Mouse (Mus musculus) neural tube, embryonic 14.5 days (tissue): ENCODE results near the gene Grwd1. TPM values are rescaled to one million over a fixed set of nuclear protein-coding genes. Genes with fewer than 3 reads are reported as not detected.

ENCODE experiments used
- ATAC-seq: fragments of 200-750 bp; cut with Nextera tagmentation; 2 replicates; pipeline ENCODE4 v1.8.0; 2017; ENCODE audit warnings: low read depth, mild to moderate bottlenecking, moderate TSS enrichment, moderate library complexity
- H3K27ac ChIP-seq: fragments of 300-500 bp; sonication (generic); 2 replicates; pipeline ENCODE4 v1.5.1; 2014; ENCODE audit warnings: low read depth, mild to moderate bottlenecking, control low read depth, low read length, moderate library complexity, mixed read lengths
- H3K27me3 ChIP-seq: fragments of 300-500 bp; sonication (generic); 2 replicates; pipeline ENCODE4 v1.6.1; 2014; ENCODE audit warnings: low read length; ENCODE audit not compliant: control insufficient read depth, insufficient read depth
- H3K36me3 ChIP-seq: fragments of 300-500 bp; sonication (generic); 2 replicates; pipeline ENCODE4 v1.6.1; 2014; ENCODE audit warnings: low read length, mixed read lengths; ENCODE audit not compliant: control insufficient read depth, insufficient read depth
- H3K4me1 ChIP-seq: fragments of 300-500 bp; sonication (generic); 2 replicates; pipeline ENCODE4 v1.6.1; 2014; ENCODE audit warnings: low read length; ENCODE audit not compliant: control insufficient read depth, insufficient read depth
- H3K4me2 ChIP-seq: fragments of 300-500 bp; sonication (generic); 2 replicates; pipeline ENCODE4 v1.6.1; 2014; ENCODE audit warnings: mild to moderate bottlenecking, low read depth, low read length, control low read depth
- H3K4me3 ChIP-seq: fragments of 300-500 bp; sonication (generic); 2 replicates; pipeline ENCODE4 v1.5.1; 2014; ENCODE audit warnings: low read depth, low read length, control low read depth, mixed read lengths
- H3K9ac ChIP-seq: fragments of 300-500 bp; sonication (generic); replicated peaks from 2 replicates; pipeline ENCODE4 v1.6.1; 2014; ENCODE audit warnings: low read depth, mild to moderate bottlenecking, control low read depth, low read length, mixed read lengths
- H3K9me3 ChIP-seq: fragments of 300-500 bp; sonication (generic); 2 replicates; pipeline ENCODE4 v1.6.1; 2016; ENCODE audit warnings: low read length; ENCODE audit not compliant: control insufficient read depth
- WGBS: fragments of 180-500 bp; shearing (Covaris S2); extraction: QIAGEN DNeasy Blood & Tissue Kit; methylation state at CpG from one replicate; pipeline ENCODE4 v1.1.7; 2014; 5-methylcytosine and 5-hydroxymethylcytosine counted together
- polyA plus RNA-seq: library from polyadenylated mRNA; unstranded; fragments of >200 nt; fragmentation: Nextera tagmentation; extraction: Ambion mirVana; gene quantifications from 2 replicates; pipeline ENCODE4 v1.2.1, GENCODE M21; 2014

Gene Grwd1
- polyA plus RNA-seq, 1 experiment from 2014 or later: 39.0 TPM

GRCm38 (mm10) chr7:45824598-45824997, 6.1 kb downstream of the Grwd1 start, which contains the start of gene Kcnj14:
Gene Kcnj14, minus strand, starts transcription at chr7:45824782.
- WGBS: 79% methylated on average over 6 of the region's 7 CpGs

DNA sequence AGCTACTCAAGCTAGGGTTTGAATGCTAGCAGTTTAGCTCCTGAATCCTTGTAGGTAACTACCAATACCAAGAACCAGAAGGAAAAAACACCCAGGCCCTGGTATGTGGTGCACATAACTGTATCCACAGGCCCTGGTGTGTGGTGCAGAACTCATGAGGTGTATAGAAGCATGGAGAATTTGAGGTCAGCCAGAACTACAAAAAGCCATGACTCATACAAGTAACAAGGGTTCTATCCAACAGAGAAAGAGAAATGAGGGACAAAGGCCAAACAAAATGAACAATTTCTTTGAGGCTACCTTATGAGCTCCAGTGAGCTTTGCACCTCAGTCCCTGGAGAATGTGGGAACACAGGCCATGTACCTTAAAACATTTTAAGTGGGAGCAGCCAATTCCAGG, 9.8 kb downstream of the Grwd1 start:
- Histone ChIP-seq H3K27ac (no peak overlapping the region), H3K4me3 (no peak overlapping the region), H3K27me3 (no peaks in the 10 kb centered on the region), H3K9me3 (no peaks in the 10 kb centered on the region), H3K4me1 (no peaks in the 10 kb centered on the region), H3K36me3 (peaks cover 6% of the 10 kb centered on the region; the same call in 1 of the 2 replicates), H3K4me2 (no peak overlapping the region), H3K9ac (no peak overlapping the region)
- no peak for ATAC-seq

More at GRCm38 (mm10) chr7:45824598-45824997, 6.1 kb downstream of the Grwd1 start, which contains the start of gene Kcnj14:
- H3K9me3 ChIP-seq: no peaks in the 10 kb centered on the region
- no peaks in the 10 kb centered on the region; the same call in 1 of the 2 replicates for H3K4me1 ChIP-seq
- H3K27me3 ChIP-seq: no peaks in the 10 kb centered on the region
- H3K36me3 ChIP-seq: peaks cover 17% of the 10 kb centered on the region
- ATAC-seq: no peak
- no peak within 1 kb of the TSS for H3K27ac ChIP-seq
- H3K4me3 ChIP-seq: no peak within 1 kb of the TSS
- no peak within 1 kb of the TSS for H3K4me2 ChIP-seq
- H3K9ac ChIP-seq: no peak within 1 kb of the TSS

GRCm38 (mm10) chr7:45819843-45820242, 10.9 kb downstream of the Grwd1 start:
- no peaks in the 10 kb centered on the region for H3K27me3 ChIP-seq
- no peak overlapping the region; the same call in 1 of the 2 replicates for H3K4me2 ChIP-seq
- WGBS: 10% methylated on average over 25 of the region's 25 CpGs
- H3K4me1 ChIP-seq: peaks cover 7% of the 10 kb centered on the region; the same call in 1 of the 2 replicates
- H3K36me3 ChIP-seq: peaks cover under 1% of the 10 kb centered on the region; the same call in 1 of the 2 replicates
- H3K4me3 ChIP-seq: no peak overlapping the region
- no peak for ATAC-seq
- H3K27ac ChIP-seq: no peak overlapping the region
- H3K9ac ChIP-seq: no peak overlapping the region
- no peaks in the 10 kb centered on the region for H3K9me3 ChIP-seq

DNA sequence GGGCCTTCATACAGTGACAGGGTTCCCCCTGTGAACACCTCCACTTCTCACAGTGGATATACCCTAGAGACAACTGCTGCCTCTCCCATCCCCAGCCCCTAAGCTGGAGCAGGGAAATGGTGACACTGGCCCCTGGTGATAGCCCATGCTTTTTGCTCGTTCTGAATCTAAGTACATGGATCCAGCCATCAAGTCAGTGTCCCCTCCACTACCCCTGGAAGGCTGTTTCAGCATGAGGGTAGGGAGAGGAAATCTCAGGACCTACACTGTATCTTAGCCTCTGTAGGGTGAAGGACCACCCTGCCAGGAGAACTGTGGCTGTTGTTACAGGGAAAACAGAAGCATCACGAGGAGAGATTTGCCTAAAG, 14.8 kb downstream of the Grwd1 start:
- Histone ChIP-seq H3K4me2 (no peak overlapping the region), H3K4me3 (no peak overlapping the region), H3K9me3 (no peaks in the 10 kb centered on the region), H3K4me1 (peaks cover 23% of the 10 kb centered on the region), H3K9ac (no peak overlapping the region), H3K36me3 (peaks cover 19% of the 10 kb centered on the region), H3K27ac (no peak overlapping the region), H3K27me3 (no peaks in the 10 kb centered on the region)
- no peak for ATAC-seq
- 75% methylated on average over 2 of the region's 2 CpGs for WGBS

- Histone ChIP-seq H3K27ac (peak overlapping the region; percentile 61), H3K4me1 (peaks cover 23% of the 10 kb centered on the region), H3K4me2 (peak overlapping the region; percentile 59), H3K27me3 (no peaks in the 10 kb centered on the region), H3K4me3 (0 out of 2 replicates have a peak overlapping the region, but pooled peaks have one; percentile 4), H3K36me3 (peaks cover 24% of the 10 kb centered on the region), H3K9ac (no peak overlapping the region), H3K9me3 (no peaks in the 10 kb centered on the region)
- no peak for ATAC-seq
- WGBS: 46% methylated on average over 10 of the region's 10 CpGs
These were observed 15.3 kb downstream of the Grwd1 start for GRCm38 (mm10) chr7:45815323-45815983.

DNA sequence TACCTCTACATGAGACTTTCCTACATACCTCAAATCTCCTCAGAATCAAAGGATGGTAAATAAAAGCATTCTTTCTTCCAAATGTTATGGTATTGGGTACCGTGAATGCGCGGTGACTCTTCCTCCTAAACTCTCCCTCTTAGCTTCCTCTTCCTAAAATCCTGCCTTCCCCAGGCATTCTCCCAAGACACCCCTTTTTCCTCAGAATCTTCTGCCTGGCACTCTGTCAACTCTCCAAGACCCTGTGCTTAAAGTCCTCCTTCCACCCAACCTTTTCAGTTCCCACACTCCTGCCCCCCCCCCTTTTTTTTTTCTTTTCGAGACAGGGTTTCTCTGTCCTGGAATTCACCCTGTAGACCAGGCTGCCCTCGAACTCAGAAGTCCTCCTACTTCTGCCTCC, 15.9 kb downstream of the Grwd1 start:
- ATAC-seq: no peak
- Histone ChIP-seq H3K4me2 (peak overlapping the region; percentile 59), H3K4me1 (peaks cover 23% of the 10 kb centered on the region), H3K36me3 (peaks cover 30% of the 10 kb centered on the region), H3K27ac (peak overlapping the region; percentile 61), H3K9ac (0 out of 2 replicates have a peak overlapping the region, but pooled peaks have one; percentile 8), H3K27me3 (no peaks in the 10 kb centered on the region), H3K9me3 (no peaks in the 10 kb centered on the region), H3K4me3 (peak overlapping the region; percentile 23)
- WGBS: 5% methylated on average over 5 of the region's 5 CpGs

GRCm38 (mm10) chr7:45813787-45814779, 16.7 kb downstream of the Grwd1 start, which contains the start of gene Cyth2:
Gene Cyth2, minus strand, starts transcription at chr7:45814581.
- H3K4me3 ChIP-seq: peak within 1 kb of the TSS; percentile 96
- peak within 1 kb of the TSS; percentile 95 for H3K4me2 ChIP-seq
- H3K4me1 ChIP-seq: peaks cover 23% of the 10 kb centered on the region
- WGBS: under 1% methylated on average over 79 of the region's 92 CpGs
- H3K27ac ChIP-seq: peak within 1 kb of the TSS; percentile 100
- no peaks in the 10 kb centered on the region for H3K27me3 ChIP-seq
- ATAC-seq: peak; percentile 98
- H3K36me3 ChIP-seq: peaks cover 38% of the 10 kb centered on the region
- H3K9me3 ChIP-seq: no peaks in the 10 kb centered on the region
- peak within 1 kb of the TSS; percentile 99 for H3K9ac ChIP-seq

- Histone ChIP-seq H3K4me3 (peak overlapping the region; percentile 96), H3K4me1 (peaks cover 23% of the 10 kb centered on the region), H3K36me3 (peaks cover 49% of the 10 kb centered on the region), H3K27me3 (no peaks in the 10 kb centered on the region), H3K9ac (peak overlapping the region; percentile 99), H3K27ac (no peak overlapping the region), H3K9me3 (no peaks in the 10 kb centered on the region), H3K4me2 (peak overlapping the region; percentile 95)
- ATAC-seq: no peak
- 89% methylated on average over 8 of the region's 8 CpGs for WGBS
These were observed 17.8 kb downstream of the Grwd1 start for GRCm38 (mm10) chr7:45812921-45813320.
